Comparison of ENCODE assay signal across 8 mouse cellular contexts in the genomic region with DNA sequence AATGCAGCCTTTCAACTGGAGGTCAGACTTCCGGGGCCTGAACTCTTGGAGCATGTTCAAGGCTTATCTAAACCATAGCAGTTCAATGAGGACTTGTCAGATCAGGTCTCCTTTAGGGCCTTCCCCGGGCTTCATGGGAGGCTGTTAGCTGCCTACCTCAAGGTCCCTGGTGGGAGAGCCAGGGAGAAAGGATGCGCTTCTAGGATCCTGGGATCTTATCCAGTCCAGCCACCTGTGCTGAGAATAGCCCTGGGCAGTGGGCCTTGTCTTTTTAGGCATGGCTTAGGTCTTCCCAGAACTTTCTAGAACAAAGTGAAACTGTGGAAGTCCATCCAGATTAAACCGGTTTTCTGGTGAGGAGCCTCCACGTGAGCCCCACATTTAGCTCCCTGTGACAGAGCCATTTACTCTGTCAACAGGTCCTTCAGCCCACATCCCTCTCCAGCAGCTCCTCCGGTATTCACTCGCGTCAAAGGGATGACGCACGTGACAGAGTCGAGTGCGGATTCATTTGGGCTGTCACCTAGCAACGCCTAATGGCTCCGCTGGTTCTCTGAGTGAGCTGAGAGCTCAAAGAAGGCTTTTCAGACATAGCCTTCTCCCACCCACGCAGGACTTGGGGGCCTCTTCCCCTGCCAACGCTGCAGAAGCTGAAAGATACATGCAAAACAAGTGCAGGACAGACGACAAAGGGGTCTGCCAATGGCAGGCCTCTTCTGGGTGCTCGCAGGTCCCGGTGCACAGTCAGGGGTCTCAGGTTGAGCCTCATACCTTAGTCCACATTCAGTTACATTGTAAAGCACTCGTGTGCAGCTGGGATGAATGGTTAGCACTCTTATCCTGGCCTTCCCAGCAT. TPM values are rescaled to one million over a fixed set of nuclear protein-coding genes. Genes with fewer than 3 reads are reported as not detected.
DNase-seq lines count a peak whose midpoint lies in the region; ATAC-seq lines count a peak whose summit lies in the region.

No protein-coding gene starts in this region.

- H3K36me3 ChIP-seq in embryonic facial prominence, embryonic 14.5 days (ENCODE audit: control insufficient read depth, insufficient read depth, low read length), result no peaks in the 10 kb centered on the region
- H3K36me3 ChIP-seq in heart, embryonic 16.5 days (ENCODE audit: control insufficient read depth, insufficient read depth), result no peaks in the 10 kb centered on the region
- no peaks in the 10 kb centered on the region for H3K36me3 ChIP-seq in midbrain, embryonic 12.5 days

- H3K4me3 ChIP-seq in embryonic facial prominence, embryonic 14.5 days (ENCODE audit: low read depth, low read length), result no peak overlapping the region
- H3K4me3 ChIP-seq in heart, embryonic 16.5 days (ENCODE audit: low read length), result no peak overlapping the region
- no peak overlapping the region for H3K4me3 ChIP-seq in midbrain, embryonic 12.5 days

- peak; percentile 81 for DNase-seq in R1 (ENCODE audit: low read depth, low spot score)
- DNase-seq in embryonic facial prominence, embryonic 14.5 days (ENCODE audit: low spot score), result peak; percentile 76
- peak; percentile 65 to 93 for DNase-seq in left cerebral cortex, adult 8-10 months (ENCODE audit: low spot score in 2 of 2)
- DNase-seq in spleen, adult 12 weeks (ENCODE audit: low spot score), result no peak
- DNase-seq in spleen, postnatal 10 days (ENCODE audit: low spot score in 2 of 2), result no peak

- H3K9me3 ChIP-seq in embryonic facial prominence, embryonic 14.5 days (ENCODE audit: control insufficient read depth, low read length), result no peaks in the 10 kb centered on the region
- H3K9me3 ChIP-seq in heart, embryonic 16.5 days (replicated peaks; ENCODE audit: control insufficient read depth, low read length), result no peaks in the 10 kb centered on the region
- no peaks in the 10 kb centered on the region for H3K9me3 ChIP-seq in midbrain, embryonic 12.5 days

- H3K27ac ChIP-seq in embryonic facial prominence, embryonic 14.5 days (replicated peaks; ENCODE audit: low read depth, low read length), result peak overlapping the region; percentile 95
- peak overlapping the region; percentile 91 for H3K27ac ChIP-seq in heart, embryonic 16.5 days (ENCODE audit: low read length)
- H3K27ac ChIP-seq in midbrain, embryonic 12.5 days (replicated peaks), result peak overlapping the region; percentile 74

- ATAC-seq in embryonic facial prominence, embryonic 14.5 days (ENCODE audit: low read depth), result peak; percentile 37; the same call in 1 of the 2 replicates
- ATAC-seq in heart, embryonic 16.5 days (replicated peaks; ENCODE audit: extremely low read depth, insufficient read depth, low FRiP score), result peak; percentile 90
- peak; percentile 93 for ATAC-seq in midbrain, embryonic 12.5 days (ENCODE audit: low FRiP score, low read depth)
- no peak for ATAC-seq in megakaryocyte, adult 5-6 weeks (ENCODE audit: poor library complexity, severe bottlenecking)

- no peak overlapping the region for H3K9ac ChIP-seq in embryonic facial prominence, embryonic 14.5 days (ENCODE audit: low read depth, low read length)
- peak overlapping the region; percentile 39; the same call in 1 of the 2 replicates for H3K9ac ChIP-seq in heart, embryonic 16.5 days (ENCODE audit: low read length)
- H3K9ac ChIP-seq in midbrain, embryonic 12.5 days (replicated peaks), result 0 out of 2 replicates have a peak overlapping the region, but pooled peaks have one; percentile 20

- H3K27me3 ChIP-seq in embryonic facial prominence, embryonic 14.5 days (replicated peaks; ENCODE audit: control insufficient read depth, insufficient read depth, low read length), result no peaks in the 10 kb centered on the region
- H3K27me3 ChIP-seq in heart, embryonic 16.5 days (ENCODE audit: control insufficient read depth, insufficient read depth, low read length), result no peaks in the 10 kb centered on the region
- peaks cover 12% of the 10 kb centered on the region for H3K27me3 ChIP-seq in midbrain, embryonic 12.5 days

- H3K4me1 ChIP-seq in embryonic facial prominence, embryonic 14.5 days (ENCODE audit: control insufficient read depth, insufficient read depth, low read length), result peaks cover 42% of the 10 kb centered on the region
- peaks cover 27% of the 10 kb centered on the region for H3K4me1 ChIP-seq in heart, embryonic 16.5 days (ENCODE audit: control insufficient read depth, insufficient read depth, low read length)
- H3K4me1 ChIP-seq in midbrain, embryonic 12.5 days, result peaks cover 14% of the 10 kb centered on the region

- 68% methylated on average over 20 of the region's 20 CpGs for WGBS in embryonic facial prominence, embryonic 14.5 days
- WGBS in heart, embryonic 16.5 days, result 32% methylated on average over 20 of the region's 20 CpGs
- WGBS in midbrain, embryonic 12.5 days, result 31% methylated on average over 20 of the region's 20 CpGs

- H3K4me2 ChIP-seq in embryonic facial prominence, embryonic 14.5 days (ENCODE audit: low read depth, low read length), result no peak overlapping the region
- H3K4me2 ChIP-seq in heart, embryonic 16.5 days (ENCODE audit: low read depth, low read length), result peak overlapping the region; percentile 27
- H3K4me2 ChIP-seq in midbrain, embryonic 12.5 days (replicated peaks), result 0 out of 2 replicates have a peak overlapping the region, but pooled peaks have one; percentile 15

RNA-seq across cellular contexts. Expression of gene Cpa4, which starts 4.5 kb away (rescaled TPM):
- 3.0 and 3.4 TPM in 2 replicates for polyA plus RNA-seq in embryonic facial prominence, embryonic 14.5 days (2014; fragmentation: Nextera tagmentation; extraction: Ambion mirVana)
- polyA plus RNA-seq in heart, embryonic 16.5 days (2015; fragmentation: Nextera tagmentation; extraction: Ambion mirVana), result 1.3 and 1.7 TPM in 2 replicates
- total RNA-seq in left cerebral cortex, adult 8-10 months (2022), result under 1 TPM; 0.17 to 0.39 (median 0.18) TPM
- polyA plus RNA-seq in midbrain, embryonic 12.5 days (2016; fragmentation: Nextera tagmentation; extraction: Ambion mirVana), result 1.6 and 1.9 TPM in 2 replicates
- total RNA-seq in megakaryocyte, adult 5-6 weeks (2015), result not detected in 2 replicates
- total RNA-seq in megakaryocyte, adult 5-6 weeks (2017), result not detected in 2 replicates

RNA-seq across cellular contexts. Expression of gene Cpa2, which starts 31.3 kb away (rescaled TPM):
- polyA plus RNA-seq in embryonic facial prominence, embryonic 14.5 days (2014; fragmentation: Nextera tagmentation; extraction: Ambion mirVana), result 3.3 and 4.5 TPM in 2 replicates
- polyA plus RNA-seq in heart, embryonic 16.5 days (2015; fragmentation: Nextera tagmentation; extraction: Ambion mirVana), result 2.5 and 2.7 TPM in 2 replicates
- total RNA-seq in left cerebral cortex, adult 8-10 months (2022), result 1 to 10 TPM; 1.2 to 4.0 (median 2.1) TPM
- 5.8 and 6.7 TPM in 2 replicates for polyA plus RNA-seq in midbrain, embryonic 12.5 days (2016; fragmentation: Nextera tagmentation; extraction: Ambion mirVana)
- total RNA-seq in megakaryocyte, adult 5-6 weeks (2015), result 0.27 TPM in 1 of 2 replicates, not detected in the other
- total RNA-seq in megakaryocyte, adult 5-6 weeks (2017), result not detected in 2 replicates

RNA-seq across cellular contexts. Expression of gene Cpa5, which starts 38.1 kb away (rescaled TPM):
- polyA plus RNA-seq in embryonic facial prominence, embryonic 14.5 days (2014; fragmentation: Nextera tagmentation; extraction: Ambion mirVana), result 0.92 and 1.3 TPM in 2 replicates
- polyA plus RNA-seq in heart, embryonic 16.5 days (2015; fragmentation: Nextera tagmentation; extraction: Ambion mirVana), result 0.55 and 0.59 TPM in 2 replicates
- total RNA-seq in left cerebral cortex, adult 8-10 months (2022), result not detected
- 0.14 and 0.30 TPM in 2 replicates for polyA plus RNA-seq in midbrain, embryonic 12.5 days (2016; fragmentation: Nextera tagmentation; extraction: Ambion mirVana)
- total RNA-seq in megakaryocyte, adult 5-6 weeks (2015), result not detected in 2 replicates
- total RNA-seq in megakaryocyte, adult 5-6 weeks (2017), result not detected in 2 replicates

Comparison
In these comparisons a context has a peak if more than half of its experiments do, and no peak if none do; other contexts are left out.
1. DNase-seq: peak in R1 (single experiment), embryonic facial prominence, embryonic 14.5 days (single experiment) and left cerebral cortex, adult 8-10 months (2 of 2); none in spleen, adult 12 weeks (single experiment) and spleen, postnatal 10 days (0 of 2).
2. Peak in every context shown above with its lines, with median percentiles within 50 percentile points of each other: H3K27ac ChIP-seq.